Mouse (Mus musculus): ENCODE data around the gene Pdcl3.
"Not testable (repeated sequence)": the region's sequence is repeated elsewhere in the genome, so short reads cannot be mapped to it uniquely, and the experiment has no call there.

Gene Pdcl3

DNA sequence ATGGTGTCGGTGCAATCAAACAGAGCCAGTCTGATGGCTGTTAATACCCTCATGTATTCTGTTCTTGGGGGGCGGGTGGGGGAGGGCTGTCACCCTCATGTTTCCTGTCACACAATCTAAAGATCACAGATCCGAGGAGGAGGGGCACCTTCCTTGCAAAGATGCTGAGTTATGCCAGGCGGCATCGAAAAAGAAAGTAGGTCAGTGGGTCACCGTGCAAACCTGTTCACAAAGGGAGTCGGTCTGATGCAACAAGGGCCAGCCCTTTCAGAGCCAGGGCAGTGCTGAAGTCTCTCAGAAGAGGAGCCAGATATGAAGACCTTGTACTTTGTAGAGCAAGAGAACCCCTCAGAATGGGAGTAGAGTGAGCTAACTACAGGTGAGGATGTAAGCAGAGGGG lies 39.7 kb downstream of the Pdcl3 start:
- DNase-seq (ENCODE audit: low read depth, low spot score) = no peak

DNA sequence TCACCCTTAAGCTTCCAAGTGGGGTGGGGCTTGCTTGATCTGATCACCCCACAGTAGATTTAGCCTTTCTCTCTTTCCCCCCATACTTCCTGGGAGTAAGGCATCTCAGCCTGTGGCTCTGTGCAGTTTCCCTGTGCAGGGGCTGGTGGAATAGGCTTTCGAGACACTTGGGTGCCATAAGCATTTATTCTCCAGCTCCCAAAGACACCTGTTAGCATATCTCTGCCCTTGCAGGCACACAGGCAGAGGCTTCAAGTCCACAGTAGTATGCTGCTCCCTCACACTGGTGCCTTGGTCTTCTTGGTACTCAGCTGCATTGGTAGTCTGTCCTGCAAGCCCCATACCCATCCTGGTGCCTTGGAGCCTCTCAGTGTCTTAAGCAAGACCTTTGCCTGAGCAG lies 40.4 kb downstream of the Pdcl3 start:
- DNase-seq (ENCODE audit: low read depth, low spot score) = no peak

DNA sequence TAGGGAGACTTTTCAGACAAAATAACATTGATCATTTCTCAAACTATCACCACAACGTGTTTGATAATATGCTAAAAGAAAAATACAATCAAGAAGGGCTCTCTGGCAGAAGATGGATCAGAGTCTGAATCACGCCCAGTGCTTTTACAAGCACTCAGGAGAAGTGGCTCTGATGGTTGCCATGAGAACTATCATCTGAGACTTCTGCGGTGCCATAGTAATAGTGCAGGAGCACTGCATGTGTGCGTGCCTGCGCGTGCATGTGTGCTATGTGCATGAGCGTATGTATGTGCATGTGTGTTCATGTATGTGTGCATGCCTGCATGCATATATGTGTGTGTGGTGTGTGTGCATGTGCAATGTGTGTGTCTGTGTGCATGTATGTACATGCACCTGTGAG lies 43.8 kb downstream of the Pdcl3 start:
- no peak for DNase-seq (ENCODE audit: low read depth, low spot score)

DNA sequence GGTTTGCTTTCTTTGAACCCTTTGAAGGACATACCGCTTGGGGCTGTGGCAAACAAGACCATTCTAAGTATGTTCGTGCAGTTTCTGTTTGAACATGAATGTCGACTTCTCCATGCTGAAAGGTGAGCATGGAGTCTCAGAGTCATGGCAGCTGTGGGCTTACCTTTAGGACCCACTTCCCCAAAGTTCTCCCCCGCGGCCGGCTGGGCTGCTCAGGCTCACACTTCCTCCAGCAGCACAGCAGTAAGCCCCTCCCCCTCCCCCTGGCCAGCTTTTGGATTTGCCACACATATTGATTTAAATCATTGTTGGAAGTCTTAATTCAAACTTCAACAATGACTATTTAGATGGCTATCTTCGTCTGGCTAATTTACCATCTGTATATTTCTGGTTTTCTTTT lies 44.7 kb downstream of the Pdcl3 start:
- DNase-seq (ENCODE audit: low read depth, low spot score) = no peak

DNA sequence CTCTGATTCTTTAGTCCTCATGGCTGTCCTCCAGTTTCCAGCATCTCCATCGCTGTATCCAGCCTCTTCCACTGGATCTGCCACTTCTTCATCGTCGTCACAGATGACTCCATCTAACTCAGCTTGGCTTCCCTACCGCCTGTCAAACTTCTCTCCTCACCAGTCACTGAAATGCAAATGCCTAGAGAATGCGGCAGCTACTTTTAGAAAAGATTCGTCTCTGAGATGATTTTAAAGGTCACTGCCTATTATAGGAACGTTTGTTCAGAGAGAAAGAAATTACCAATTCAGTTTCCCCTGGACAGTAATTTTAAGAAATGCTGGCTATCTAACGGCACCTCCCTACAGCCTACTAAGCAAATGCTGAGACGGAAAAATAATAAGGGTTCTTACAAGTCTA lies 50.4 kb downstream of the Pdcl3 start:
- DNase-seq (ENCODE audit: low read depth, low spot score) = no peak

DNA sequence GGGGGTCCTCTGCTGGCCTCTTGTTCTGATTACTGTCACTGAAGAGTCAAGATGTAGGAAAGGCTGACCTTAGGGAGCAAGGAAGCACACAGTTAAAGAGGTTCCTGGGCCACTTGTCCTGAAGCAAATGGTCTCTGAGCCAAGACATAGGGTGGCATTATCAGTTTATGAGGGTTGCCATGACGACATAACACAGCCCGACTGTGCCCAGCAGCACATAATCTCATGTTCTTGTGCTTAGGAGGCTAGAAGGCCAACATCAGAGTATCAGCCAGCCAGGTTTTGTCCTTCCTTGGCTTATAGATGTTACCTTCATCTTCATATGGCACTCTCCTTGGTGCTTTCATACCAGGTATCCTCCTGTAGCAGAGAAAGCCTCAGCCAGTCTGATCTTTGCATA lies 56.8 kb downstream of the Pdcl3 start:
- no peak for DNase-seq (ENCODE audit: low read depth, low spot score)

DNA sequence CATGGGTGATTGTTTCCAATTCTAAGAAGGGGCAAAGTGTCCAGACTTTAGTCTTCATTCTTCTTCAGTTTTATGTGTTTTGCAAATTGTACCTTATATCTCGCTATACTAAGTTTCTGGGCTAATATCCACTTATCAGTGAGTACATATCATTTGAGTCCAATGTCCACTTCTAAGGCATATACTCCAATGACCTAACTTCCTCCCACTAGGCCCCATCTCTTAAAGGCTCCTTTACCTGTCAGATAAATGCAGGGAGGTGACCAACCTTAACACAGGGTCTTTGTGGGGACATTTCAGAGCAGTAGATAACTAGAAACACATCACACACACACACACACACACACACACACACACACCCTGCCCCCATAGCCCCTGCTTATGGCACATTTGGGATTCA lies 59.0 kb downstream of the Pdcl3 start:
- not testable (repeated sequence) for DNase-seq (ENCODE audit: low read depth, low spot score)

DNA sequence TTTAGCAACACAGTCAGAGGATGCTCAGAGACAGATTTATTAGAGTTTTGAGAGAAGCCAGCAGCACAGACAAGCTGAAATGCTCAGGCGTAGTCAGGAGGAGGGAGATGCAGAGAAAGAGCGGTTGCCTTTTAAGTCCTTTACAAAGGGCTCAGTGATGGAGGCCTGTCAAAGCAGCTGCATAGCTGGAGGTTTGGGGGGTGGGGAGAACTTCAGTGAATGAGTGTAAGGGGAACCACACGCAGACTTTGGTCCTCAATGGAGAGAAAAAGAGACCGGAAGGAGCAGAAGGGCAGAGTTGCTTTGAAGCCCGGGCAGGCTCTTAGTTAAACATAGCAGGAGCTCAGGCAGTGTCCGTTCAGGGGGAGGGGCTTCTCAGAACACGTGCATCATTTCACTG lies 61.3 kb downstream of the Pdcl3 start:
- no peak for DNase-seq (ENCODE audit: low read depth, low spot score)

All from 3T3-L1 (cell line).